Mouse (Mus musculus): ENCODE data around the gene Rab40c. TPM values are rescaled to one million over a fixed set of nuclear protein-coding genes. Genes with fewer than 3 reads are reported as not detected.

Gene Rab40c
- 10 to 100 TPM; 41.9 to 49.9 TPM for total RNA-seq (2021)
- long read RNA-seq, transcript Rab40c-207 (6 exons, 2,506 nt): major isoform, 16 of 41 reads
- long read RNA-seq, transcript Rab40c-201 (7 exons, 2,466 nt): major isoform, 16 of 41 reads
- long read RNA-seq, partial matches to known transcripts: 2 of 41 reads
- long read RNA-seq, other reads (novel, unspliced or antisense): 7 of 41 reads

DNA sequence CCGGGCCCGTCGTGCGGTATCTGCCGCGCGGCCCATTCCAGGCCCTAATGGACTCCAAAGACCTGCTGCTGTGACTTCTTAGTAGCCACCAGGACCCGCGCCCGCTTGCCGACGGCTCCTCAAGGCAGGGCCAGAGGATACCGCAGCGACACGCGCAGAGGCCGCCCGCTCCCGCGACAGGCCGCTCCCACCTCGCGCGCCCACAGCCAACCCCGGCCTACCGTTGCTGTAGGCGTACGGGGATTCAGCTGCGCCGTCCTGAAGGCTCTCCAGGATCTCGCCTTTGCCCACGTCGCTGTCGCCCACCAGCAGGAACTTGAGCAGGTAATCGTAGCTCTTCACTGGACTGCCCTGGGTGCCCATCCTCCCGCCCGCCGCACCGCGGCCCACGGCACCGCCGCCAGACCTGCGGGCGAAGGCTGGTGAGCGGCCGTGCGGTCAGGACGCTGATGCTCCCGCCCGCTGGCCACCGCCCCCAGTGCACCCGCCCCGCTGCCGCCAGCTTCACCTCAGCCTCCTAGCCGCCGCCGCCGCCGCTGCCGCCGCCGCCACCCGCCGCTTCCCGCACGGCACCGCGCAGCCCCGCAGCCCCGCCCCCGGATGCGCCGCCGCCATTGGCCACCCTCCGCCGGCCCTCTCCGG is at the start of gene Rab40c:
Gene Rab40c, minus strand, starts transcription at position 584 of the 642 bp plus-strand sequence.
- DNase-seq (ENCODE audit: low spot score in 2 of 2): peak in 1 of 2 experiments; percentile 61

DNA sequence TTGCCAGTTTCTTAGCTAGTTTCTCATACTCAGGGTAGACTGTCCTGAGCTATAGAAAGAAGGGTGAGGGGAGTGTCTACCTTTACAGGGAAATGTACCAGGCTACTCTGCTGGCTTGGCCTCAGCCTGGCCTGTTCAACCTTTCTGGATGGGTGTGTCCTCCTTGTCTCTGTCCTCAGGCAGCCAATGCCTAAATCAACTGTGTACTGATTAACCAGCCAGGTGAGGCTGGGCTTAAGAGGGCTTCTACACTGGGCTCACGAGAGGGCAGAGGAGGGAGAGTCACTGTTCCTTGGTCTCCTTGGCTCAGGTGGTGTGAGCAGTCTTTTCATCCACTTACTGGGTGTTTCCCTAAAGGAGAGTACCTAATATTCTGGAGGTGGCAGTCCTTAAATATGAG is 48.6 kb upstream of the Rab40c start:
- no peak for DNase-seq (ENCODE audit: low spot score in 2 of 2)

DNA sequence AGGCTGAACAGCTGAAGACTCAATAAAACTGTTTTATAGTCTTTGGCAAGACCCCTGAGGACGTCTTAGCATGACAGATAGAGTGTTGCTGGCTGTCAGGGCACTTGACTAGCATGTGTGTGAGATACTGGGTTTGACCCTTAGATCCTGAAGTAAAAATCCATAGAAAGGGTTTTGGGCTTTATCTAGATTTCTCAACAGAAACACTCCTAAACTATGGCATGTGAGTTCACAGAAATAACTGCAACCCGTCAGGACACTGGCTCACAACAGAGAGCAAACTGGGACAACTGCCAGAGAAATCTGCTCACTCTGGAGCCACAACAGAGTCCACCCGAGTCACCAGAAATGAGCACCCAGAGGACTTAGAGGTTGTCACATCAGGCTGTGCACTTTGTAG is 48.1 kb upstream of the Rab40c start:
- no peak for DNase-seq (ENCODE audit: low spot score in 2 of 2)

DNA sequence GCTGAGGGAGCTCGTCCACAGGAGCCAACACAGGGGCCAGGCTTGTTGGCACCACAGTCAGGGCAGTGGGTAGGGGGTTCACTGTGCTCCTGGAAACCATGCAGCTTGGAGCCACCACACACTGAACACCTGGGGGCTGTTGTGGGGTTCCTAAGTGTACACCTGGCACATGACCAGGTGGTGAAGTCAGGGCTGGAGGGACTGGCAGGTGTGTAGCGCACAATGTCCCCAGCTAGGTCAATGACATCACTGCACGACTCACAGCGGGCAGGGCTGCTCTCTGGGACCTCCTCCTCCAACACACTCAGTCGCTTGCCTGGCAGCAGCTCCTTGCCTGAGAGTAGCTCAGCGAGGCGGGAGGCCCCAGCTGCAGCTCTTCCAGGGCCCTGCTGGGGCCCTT is 44.7 kb upstream of the Rab40c start:
- no peak for DNase-seq (ENCODE audit: low spot score in 2 of 2)

DNA sequence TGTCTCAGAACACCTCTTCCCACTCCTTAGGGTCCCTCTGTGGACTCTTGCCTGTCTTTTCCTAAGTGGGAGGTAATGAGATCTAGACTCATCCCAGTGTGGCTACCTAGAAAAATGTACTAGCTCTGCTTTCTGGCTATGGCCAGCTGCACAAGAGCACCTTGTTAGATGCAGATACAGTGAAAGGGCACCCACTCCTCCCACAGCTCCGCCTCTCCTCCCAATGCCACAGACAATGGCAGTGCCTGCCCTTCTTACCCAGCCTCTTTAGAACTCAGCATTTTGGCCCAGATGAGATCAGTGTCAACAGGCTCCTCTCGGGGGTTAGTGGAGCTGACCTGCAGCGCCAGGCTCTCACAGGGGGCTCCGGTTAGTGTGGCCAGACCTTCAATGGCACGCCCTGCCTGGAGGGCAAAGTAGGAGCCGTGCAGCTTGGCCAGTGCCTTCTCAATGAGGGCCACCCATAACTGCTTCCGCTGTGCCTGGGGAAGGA is 42.9 kb upstream of the Rab40c start:
- no peak for DNase-seq (ENCODE audit: low spot score in 2 of 2)

DNA sequence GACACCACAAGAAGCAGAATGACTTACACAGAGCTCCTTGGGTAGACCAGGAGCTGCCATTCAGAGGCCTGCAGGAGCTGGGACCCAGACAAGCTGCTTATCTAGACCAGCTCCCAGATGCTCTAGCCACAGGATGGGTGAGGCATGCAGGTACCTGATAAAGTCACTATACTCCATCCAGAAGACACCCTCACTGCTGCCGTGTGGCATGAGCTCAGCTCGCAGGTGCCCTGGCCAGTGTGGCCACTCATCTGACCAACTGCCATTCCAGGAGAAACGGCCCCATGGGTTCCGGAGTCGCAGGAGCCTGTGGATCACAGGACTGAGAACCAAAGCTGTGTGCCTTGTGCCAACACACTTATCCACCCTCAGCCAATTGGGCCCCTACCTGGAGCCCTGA is 42.0 kb upstream of the Rab40c start:
- DNase-seq (ENCODE audit: low spot score in 2 of 2): no peak

DNA sequence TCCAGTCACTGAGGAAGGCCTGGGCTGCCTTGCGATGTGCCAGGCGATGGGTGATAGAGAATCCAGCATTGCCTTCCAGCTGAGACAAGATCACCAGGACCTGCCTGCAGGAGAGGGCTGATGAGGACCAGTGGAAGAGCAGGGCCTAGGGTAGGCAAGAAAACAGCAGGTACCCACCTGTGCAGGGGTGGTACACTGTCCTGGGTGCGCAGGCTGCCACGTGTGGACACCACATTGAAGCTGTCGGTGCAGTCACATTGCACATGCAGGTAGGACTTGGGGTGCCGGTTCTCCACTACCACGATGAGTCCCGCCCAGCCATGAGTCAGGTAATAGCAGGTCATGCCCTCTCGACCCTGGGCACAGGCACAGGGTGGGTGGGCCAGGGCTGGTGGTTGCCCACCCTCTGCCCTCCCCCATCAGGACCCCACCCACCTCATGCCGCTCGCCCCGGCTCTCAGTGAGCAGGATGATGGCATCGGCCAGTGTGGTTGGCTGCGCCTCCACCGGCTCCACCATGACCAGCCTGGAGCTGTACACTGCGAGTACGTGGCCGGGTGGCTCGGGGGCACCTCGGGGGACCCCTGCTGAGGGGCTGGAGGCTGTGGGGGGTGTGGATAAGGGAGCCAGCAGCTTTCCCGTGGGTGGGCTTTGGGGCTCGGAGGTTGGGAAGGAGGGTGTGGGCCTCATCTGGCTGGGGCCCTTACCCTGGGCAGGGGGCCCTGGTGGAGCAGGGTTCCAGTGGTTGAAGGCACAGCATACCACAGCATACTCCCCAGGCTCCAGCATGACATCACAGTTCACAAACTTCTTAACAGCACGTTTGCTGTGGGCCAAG is 40.3 kb upstream of the Rab40c start:
- no peak for DNase-seq (ENCODE audit: low spot score in 2 of 2)

DNA sequence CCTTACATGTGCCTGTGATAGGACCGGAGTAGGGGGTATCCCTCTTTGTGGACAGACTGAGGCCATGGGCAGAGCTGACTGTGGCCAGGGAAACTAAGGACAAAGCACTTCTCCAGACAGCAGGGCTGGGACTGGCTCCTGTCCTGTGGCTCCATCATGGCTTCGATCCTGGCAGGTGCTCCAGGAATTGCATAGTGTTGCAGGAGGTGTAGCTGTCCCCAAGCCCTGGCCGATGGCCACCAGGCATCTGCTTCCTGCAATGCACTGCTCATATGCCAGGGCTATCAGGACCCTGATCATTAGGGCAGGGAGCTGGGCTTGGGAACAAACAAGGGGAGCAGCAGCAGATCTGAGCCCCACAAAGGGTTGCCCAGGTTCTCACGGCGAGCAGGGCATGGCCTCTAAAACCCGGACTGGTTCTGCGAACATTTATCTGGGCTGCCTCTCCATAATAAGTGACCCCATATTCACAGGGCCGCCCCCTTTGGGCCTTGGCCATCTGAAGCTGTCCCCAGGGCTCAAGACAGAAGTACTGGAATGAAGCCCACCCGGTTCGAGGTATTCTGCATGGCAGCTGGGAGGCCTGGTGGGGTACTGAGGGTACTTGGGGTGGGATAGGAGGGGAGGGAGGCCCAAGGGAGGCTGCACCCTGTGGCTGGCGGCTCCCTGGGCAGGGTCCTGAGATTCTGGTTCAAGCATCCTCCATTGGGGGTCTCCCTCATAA is 39.4 kb upstream of the Rab40c start:
- no peak for DNase-seq (ENCODE audit: low spot score in 2 of 2)

DNA sequence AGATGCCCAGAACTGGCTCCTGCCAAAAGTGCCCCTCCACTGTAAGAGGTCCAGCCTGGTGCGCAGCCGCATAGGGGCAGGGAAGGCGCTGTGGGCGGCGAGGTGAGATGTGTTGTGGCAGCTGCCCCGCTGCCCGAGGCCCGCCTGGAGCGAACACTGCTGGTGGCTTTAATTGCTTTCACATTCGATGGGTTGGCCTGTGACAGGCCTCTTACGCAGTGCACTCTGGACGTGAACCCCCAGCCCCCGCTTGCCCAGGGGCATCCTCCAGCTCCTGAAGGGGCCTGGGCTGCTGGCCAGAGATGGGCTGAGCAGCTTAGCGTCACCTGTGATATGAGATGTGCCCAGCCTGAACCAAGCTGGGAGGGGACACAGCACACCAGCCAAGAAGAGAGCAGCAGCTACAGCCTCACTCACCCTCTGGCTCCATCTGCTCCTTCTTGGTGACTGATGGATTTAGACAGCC is 38.1 kb upstream of the Rab40c start:
- DNase-seq (ENCODE audit: low spot score in 2 of 2): no peak

DNA sequence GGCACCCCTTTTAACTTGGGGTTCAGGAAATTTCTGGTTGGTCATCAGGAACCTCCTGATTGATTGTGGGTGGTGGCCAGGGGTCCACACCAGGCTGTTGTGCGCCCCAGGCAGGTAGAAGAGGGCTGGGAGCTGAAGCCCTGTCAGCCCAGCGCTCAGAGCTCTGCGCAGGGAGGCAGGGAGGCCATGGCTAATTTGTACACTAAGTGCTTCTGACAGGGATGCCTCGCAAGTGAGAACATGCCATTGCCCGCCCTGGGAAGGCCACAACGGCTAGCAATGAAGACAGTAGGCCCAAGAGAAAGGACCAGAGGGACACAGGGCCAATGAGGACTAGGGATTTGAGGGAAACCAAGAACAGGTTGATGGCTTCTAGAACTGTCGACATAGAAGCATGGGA is 37.1 kb upstream of the Rab40c start:
- DNase-seq (ENCODE audit: low spot score in 2 of 2): no peak

DNA sequence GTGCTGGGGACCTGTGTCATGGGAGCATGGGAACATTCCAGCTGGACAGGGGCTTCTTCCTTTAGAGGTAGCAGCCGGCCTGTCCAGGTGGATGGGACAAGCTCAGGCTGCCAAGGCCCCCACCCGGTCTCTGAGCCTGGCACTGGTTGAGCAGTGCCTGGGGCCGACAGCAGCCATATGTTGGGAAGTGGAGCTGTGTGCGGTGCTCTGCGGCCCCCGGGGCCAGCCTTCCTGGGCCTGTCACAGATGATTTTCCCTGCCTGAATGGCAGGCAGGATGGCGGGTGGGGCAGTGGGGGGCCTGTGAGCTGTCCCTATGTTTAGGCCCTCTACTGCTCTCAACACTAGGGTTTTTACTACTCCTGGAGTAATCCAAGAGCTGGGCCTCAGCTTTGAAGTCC is 36.7 kb upstream of the Rab40c start:
- no peak for DNase-seq (ENCODE audit: low spot score in 2 of 2)

DNA sequence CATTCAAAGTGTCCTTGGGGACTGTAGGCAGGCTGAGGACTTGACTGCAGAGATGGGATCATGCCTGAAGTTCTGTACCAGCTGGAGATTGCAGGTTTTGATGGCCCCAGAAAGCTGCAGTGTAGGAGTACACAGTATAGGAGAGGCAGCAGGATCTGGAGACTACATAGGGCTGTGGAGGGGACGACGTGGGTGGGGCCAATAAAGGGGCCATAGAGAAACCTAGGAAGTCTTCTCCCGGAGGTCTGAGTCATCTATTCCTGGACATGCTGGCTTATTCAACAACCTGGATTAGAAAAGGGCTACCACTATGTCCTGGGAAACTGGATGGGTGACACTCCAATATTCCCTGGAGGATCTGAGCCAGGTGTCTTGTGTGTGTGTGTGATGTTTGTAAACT is 36.2 kb upstream of the Rab40c start:
- no peak for DNase-seq (ENCODE audit: low spot score in 2 of 2)

DNA sequence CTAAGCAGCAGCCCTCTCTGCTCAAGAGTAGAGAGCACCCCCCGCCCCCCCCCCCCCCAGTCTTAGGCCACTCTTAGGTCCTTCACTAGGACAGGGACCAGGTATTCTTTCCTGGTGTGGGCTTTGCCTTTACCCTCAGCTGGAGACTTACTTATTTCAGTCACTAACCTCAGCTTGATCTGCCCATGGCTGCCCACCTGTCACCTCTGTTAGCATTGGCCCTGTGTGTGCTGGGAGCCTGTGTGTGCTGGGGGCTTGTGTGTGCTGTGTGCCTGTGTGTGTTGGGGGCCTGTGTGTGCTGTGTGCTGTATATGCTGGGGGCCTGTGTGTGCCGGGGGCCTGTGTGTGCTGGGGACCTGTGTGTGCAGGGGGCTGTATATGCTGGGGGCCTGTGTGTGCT is 35.1 kb upstream of the Rab40c start:
- no peak for DNase-seq (ENCODE audit: low spot score in 2 of 2)

DNA sequence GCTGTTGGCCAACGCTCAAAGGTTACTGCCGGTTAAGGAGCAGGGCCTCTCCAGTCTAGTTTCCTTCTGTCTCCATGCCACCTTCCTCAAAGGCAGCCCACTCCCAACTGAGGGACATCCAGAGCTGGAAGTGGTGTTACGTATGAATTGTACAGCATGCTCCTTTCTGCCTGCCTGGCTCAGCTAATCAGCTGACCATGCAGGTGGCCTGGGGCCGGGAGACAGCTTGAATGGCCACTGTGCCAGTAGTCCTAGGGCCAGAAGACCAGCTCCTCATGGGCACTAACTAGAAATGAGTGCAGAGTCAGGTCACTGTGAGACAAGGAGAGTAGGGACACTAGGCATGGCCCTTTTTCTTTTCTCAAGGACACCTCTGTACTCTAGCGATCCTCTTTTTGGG is 33.6 kb upstream of the Rab40c start:
- DNase-seq (ENCODE audit: low spot score in 2 of 2): no peak

DNA sequence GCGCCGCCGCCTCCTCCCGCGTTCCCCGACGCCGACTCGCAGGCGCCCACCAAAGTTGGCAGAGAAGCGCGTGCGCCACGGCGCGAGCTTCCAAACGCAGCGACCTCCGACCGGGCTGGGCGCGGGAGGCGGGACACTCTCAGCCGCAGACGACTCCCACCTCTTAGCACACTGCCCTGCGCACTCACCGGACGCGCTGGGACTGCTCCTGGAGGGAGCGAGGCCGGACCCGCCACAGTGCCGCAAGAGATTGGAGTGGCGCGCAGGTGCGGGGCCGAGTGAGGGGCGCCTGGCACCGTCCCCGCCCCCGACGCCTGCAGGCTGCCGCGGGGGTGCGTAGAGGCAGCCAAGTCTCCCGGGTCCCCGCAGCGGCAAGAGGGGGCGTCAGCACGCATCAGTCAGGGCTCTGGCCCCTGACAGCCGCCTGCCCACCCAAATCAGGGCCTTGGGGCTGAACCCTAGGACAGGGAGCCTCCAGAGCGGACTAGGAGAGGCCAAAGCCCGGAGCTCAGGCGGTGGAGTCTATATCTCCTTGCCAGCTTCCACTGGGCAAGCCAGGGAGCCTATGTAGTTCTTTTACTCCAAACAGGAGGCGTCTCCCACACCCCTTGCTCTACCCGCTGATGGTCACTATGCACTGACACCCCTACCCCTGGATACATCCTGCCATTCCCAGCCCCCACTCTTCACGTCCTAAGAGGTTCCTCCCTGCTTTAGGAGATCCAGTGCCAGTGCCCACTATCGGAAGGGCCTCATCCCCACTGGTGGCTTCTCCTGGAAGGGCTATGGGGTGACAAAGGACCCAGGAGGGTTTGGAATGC is 32.5 kb upstream of the Rab40c start, which contains the start of gene A930017K11Rik:
Gene A930017K11Rik, minus strand, starts transcription at position 763 of the 821 bp plus-strand sequence.
- no peak for DNase-seq (ENCODE audit: low spot score in 2 of 2)

DNA sequence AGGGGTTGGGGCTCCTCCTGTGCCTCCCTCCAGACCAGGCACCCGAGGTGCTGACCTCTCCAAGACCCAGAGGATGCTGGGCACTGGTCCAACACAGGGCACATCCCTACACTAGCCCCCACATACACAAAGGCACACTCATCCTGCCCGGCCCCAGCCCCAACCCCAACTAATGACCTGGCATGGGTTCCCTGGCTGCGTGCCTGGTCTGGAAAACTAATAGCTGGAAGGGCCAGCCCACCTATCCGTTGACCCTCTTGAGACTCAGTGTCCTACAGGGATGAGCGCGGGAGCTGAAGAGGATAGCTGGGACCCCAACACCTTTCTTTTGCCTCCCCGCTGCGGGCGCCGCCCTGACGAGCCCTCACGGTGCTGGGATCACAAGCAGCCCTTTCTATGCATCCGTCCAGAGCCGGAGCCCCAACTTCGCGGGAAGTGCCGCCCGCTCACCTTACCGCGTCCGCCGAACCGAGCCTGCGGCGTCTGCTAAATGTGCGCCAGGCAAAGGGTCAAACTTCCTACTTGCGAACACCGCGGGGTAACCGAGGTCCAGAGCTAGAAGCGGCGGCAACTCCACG is 31.8 kb upstream of the Rab40c start:
- DNase-seq (ENCODE audit: low spot score in 2 of 2): no peak

DNA sequence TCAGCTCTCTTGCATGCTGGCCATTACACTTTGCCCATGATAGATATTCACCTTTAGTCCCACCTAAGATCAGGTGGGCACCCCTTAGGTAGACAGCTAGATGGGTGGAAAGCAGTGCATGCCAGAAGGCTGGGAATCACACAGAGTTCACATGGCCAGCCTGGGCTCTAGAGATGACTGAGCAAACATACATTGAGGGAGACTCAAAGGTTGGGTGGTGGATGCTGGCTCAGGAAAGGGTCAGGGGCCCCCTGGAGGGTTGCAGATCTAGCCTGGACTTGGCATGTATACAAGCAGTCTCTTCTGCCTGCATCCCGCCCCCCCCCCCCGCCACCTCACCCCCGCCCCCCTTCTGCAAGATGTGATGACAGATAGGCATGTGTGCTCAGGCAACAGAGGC is 31.2 kb upstream of the Rab40c start:
- no peak for DNase-seq (ENCODE audit: low spot score in 2 of 2)

DNA sequence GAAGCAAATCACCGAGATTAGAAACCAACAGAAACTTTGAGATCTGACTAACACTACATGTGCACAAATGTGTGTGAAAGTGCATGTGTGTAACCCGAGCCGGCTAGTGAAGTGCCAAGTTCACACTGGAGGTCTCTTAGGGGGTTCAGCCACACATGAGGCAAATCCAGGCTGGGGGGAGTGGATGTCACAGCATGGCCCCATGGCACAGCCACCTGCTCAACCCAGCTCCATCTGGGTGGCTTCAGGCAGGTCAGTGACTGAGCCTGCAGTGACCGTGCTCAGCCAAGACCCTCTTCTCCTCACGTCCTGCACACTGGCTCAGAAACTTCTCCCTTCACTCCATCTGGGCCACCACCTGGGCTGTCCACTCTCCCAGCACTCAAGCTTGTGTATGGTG is 30.5 kb upstream of the Rab40c start:
- DNase-seq (ENCODE audit: low spot score in 2 of 2): no peak

DNA sequence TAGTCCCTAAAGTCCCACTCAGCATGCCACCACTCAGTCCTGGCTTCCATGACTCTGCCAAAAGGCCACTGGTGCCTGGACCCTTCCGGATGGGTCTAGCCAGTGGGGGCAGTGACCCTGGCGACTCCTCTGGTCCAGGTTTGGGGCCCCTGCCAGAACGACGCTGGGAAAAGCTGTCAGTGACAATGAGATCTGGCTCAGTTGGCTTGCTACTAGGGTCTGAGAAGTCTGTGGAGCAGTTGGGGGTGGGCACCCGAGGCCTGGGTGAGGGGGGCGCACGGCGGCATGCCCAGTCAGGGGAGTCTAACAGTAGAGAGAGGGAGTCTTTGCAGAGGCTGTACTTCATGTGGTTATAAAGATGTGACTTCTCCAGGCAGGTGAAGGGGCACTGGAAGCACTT is 28.5 kb upstream of the Rab40c start:
- DNase-seq (ENCODE audit: low spot score in 2 of 2): no peak

DNA sequence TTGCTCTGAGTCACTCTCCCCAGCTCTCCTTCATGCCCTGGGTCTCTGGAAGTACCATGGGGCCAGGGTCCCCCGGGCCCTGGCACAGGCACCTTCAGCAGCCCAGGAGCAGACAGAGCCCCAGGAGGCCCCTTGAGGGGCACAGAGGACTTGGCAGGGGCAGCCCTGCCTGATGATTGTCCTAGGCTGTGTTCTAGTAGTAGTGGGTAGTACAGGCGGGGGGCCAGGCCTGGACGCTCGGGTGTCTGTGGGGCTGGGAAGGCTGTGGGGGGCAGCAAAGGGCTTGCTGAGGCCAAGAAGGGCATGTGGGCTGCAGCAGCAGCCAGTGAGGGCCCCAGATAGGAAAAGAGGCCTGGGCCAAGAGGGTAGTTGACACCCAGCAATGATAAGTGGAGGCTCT is 28.0 kb upstream of the Rab40c start:
- DNase-seq (ENCODE audit: low spot score in 2 of 2): no peak
